Mouse (Mus musculus) myocyte (in vitro differentiated cells): ENCODE data around the gene Rab24. TPM values are rescaled to one million over a fixed set of nuclear protein-coding genes. Genes with fewer than 3 reads are reported as not detected.

ENCODE experiments used
- H3K27me3 ChIP-seq: one replicate; pipeline ENCODE4 v1.6.1; 2011; ENCODE audit not compliant: control insufficient read depth, insufficient read depth, insufficient read length
- H3K36me3 ChIP-seq: one replicate; pipeline ENCODE4 v1.6.1; 2011; ENCODE audit not compliant: control insufficient read depth, insufficient read depth
- H3K4me2 ChIP-seq: one replicate; pipeline ENCODE4 v1.6.1; 2011; ENCODE audit warnings: low read depth, control low read depth
- H3K4me3 ChIP-seq: one replicate; pipeline ENCODE4 v1.5.1; 2011; ENCODE audit warnings: mild to moderate bottlenecking, control low read depth, moderate library complexity
- H3K79me2 ChIP-seq: one replicate; pipeline ENCODE4 v1.6.1; 2011; ENCODE audit not compliant: control insufficient read depth, insufficient read depth
- H3ac ChIP-seq: one replicate; pipeline ENCODE4 v1.6.1; 2011; ENCODE audit not compliant: control insufficient read depth, insufficient read length
- CEBPB ChIP-seq: IDR thresholded peaks from 2 replicates; pipeline ENCODE4 v1.6.1; 2011; ENCODE audit warnings: mild to moderate bottlenecking, moderate library complexity; ENCODE audit not compliant: poor library complexity, insufficient read depth, severe bottlenecking
- E2F4 ChIP-seq: IDR thresholded peaks from one replicate; pipeline ENCODE4 v1.6.1; 2011; ENCODE audit warnings: mild to moderate bottlenecking, control low read depth, moderate library complexity; ENCODE audit not compliant: insufficient read depth
- MAX ChIP-seq: IDR thresholded peaks from one replicate; pipeline ENCODE4 v1.6.1; 2011; ENCODE audit warnings: low read depth, mild to moderate bottlenecking, control low read depth
- MYOD1 ChIP-seq, 3 experiments: IDR thresholded peaks; one replicate each; pipeline ENCODE4 v1.6.1; 2011; ENCODE audit warnings: control low read depth in 2 of 3, low read depth in 2 of 3, mild to moderate bottlenecking in 2 of 3, moderate library complexity in 1 of 3; ENCODE audit not compliant: insufficient read length in 2 of 3, control insufficient read depth in 1 of 3
- MYOG ChIP-seq, 3 experiments: IDR thresholded peaks; one replicate each; pipeline ENCODE4 v1.6.1; 2011; ENCODE audit warnings: control low read depth in 2 of 3, low read depth in 2 of 3, mild to moderate bottlenecking in 2 of 3; ENCODE audit not compliant: insufficient read length in 2 of 3, control insufficient read depth in 1 of 3, insufficient read depth in 1 of 3
- POLR2A ChIP-seq: IDR thresholded peaks from one replicate; pipeline ENCODE4 v1.6.1; 2011; ENCODE audit warnings: low read depth, mild to moderate bottlenecking, control low read depth, moderate library complexity; ENCODE audit not compliant: insufficient read length
- POLR2AphosphoS2 ChIP-seq: IDR thresholded peaks from one replicate; pipeline ENCODE4 v1.6.1; 2011; ENCODE audit warnings: low read depth, control low read depth; ENCODE audit not compliant: insufficient read length
- REST ChIP-seq: IDR thresholded peaks from one replicate; pipeline ENCODE4 v1.6.1; 2011; ENCODE audit warnings: mild to moderate bottlenecking, control low read depth, moderate library complexity; ENCODE audit not compliant: insufficient read depth, insufficient read length
- SRF ChIP-seq: IDR thresholded peaks from one replicate; pipeline ENCODE4 v1.6.1; 2011; ENCODE audit warnings: low read depth; ENCODE audit not compliant: control insufficient read depth, insufficient read length
- TCF12 ChIP-seq: IDR thresholded peaks from one replicate; pipeline ENCODE4 v1.6.1; 2011; ENCODE audit warnings: mild to moderate bottlenecking, control low read depth; ENCODE audit not compliant: poor library complexity, insufficient read depth, severe bottlenecking
- TCF3 ChIP-seq: IDR thresholded peaks from one replicate; pipeline ENCODE4 v1.6.1; 2011; ENCODE audit warnings: low read depth, control low read depth; ENCODE audit not compliant: insufficient read length
- USF1 ChIP-seq: IDR thresholded peaks from one replicate; pipeline ENCODE4 v1.6.1; 2011; ENCODE audit warnings: low read depth, mild to moderate bottlenecking, control low read depth, moderate library complexity
- polyA plus RNA-seq: library from polyadenylated mRNA; unstranded; fragments of >200 nt; fragmentation: generic; extraction: Trizol; gene quantifications from one replicate; pipeline ENCODE4 v1.2.1, GENCODE M21; 2012; ENCODE audit warnings: missing spikeins

Gene Rab24
- 59.8 TPM for polyA plus RNA-seq

DNA sequence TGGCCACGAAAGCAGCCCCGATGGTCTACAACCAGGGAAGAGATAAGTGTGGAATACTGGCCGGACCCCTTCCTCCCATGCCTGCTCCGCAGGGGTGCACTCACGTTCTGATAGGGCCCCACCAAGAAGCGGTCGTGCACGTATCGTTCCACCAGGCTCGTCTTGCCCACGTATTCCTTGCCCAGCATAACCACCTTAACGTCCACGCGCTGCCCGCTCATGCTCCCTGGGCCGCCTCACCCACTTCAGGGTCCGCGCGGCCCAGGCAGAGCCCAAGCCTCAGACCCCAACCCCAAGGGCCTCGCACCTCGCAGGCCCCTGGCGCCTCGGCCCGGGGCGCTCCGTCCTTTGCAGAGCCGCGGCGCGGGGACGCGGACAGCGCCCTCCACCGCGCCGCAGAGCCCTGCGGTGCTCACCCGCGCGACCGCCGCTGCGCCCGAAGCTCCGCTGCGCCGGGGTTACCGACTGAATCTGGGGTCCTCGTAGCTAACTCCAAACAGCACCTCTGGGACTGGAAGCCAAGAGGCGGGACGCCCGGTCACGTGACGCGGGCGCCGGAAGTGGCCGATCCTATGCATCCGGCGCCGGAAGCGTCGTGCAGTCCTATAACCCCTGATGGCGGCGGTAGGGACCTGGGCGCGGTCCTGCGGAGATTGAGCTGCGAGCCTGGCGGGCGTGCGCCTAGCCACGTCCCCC lies at the start of gene Rab24:
Gene Rab24 (minus strand): TSS at position 513 of the 696 bp plus-strand sequence.
- TF ChIP-seq POLR2AphosphoS2 (peak; percentile 89), MAX (no peak), REST (no peak), POLR2A (peak; percentile 96), TCF3 (no peak), MYOG (IDR thresholded peaks at IDR 0.05; ENCODE audit: control insufficient read depth in 1 of 3, insufficient read depth in 1 of 3, insufficient read length in 2 of 3, low read depth in 2 of 3) (no peak), E2F4 (no peak), MYOD1 (IDR thresholded peaks at IDR 0.05; ENCODE audit: control insufficient read depth in 1 of 3, insufficient read length in 2 of 3, low read depth in 2 of 3) (peak in 1 of 3 experiments; percentile 9), SRF (no peak), TCF12 (no peak), USF1 (peak; percentile 96), CEBPB (no peak)
- H3K4me3 ChIP-seq: peak within 1 kb of the TSS; percentile 91
- H3K79me2 ChIP-seq: peaks cover 44% of the 10 kb centered on the region
- peaks cover 8% of the 10 kb centered on the region for H3K36me3 ChIP-seq
- H3K4me2 ChIP-seq: peak within 1 kb of the TSS; percentile 91
- peak within 1 kb of the TSS; percentile 86 for H3ac ChIP-seq
- H3K27me3 ChIP-seq: no peaks in the 10 kb centered on the region

DNA sequence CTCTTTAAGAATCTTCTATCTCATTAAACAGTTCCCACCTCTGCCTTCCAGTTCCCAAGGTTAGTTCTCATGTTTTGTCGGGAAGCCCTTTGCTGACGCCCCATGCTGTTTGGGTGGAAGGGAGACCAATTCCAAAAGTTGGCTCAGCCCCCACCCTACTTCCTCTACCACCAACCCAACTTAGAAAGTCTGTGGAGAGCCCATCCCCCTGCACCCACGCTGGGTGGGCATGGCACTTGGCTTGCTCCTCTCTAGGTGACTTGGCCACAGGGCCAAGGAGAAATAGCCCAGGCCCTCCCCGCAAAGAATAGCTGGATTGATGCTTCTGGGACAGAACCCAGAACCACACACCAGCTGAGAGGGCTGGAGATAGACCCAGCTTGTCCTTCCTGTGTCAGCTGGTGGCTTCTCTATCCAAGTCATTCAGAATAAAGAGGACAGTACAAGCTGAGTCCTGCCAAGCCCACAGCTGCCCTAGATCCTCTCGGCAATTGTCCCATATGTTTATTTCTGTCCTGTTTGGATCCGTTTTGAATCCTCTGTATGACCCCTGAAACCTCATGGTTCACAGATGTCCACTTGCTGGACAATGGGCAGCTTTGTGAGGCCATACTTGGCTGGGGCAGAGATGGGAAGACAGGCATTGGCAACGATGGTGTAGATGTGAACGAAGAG lies 49.4 kb upstream of the Rab24 start:
- peaks cover 19% of the 10 kb centered on the region for H3K27me3 ChIP-seq
- H3K36me3 ChIP-seq: no peaks in the 10 kb centered on the region
- peak; percentile 52 for TF ChIP-seq TCF3
- peak; percentile 29 to 98 (median 83) for TF ChIP-seq MYOG (IDR thresholded peaks at IDR 0.05; ENCODE audit: control insufficient read depth in 1 of 3, insufficient read depth in 1 of 3, insufficient read length in 2 of 3, low read depth in 2 of 3)
- TF ChIP-seq SRF: no peak
- peak; percentile 37 to 83 (median 66) for TF ChIP-seq MYOD1 (IDR thresholded peaks at IDR 0.05; ENCODE audit: control insufficient read depth in 1 of 3, insufficient read length in 2 of 3, low read depth in 2 of 3)
- peak; percentile 70 for TF ChIP-seq TCF12
- no peak for TF ChIP-seq POLR2A
- no peaks in the 10 kb centered on the region for H3K79me2 ChIP-seq
- no peak overlapping the region for H3K4me3 ChIP-seq
- no peak overlapping the region for H3ac ChIP-seq
- peak overlapping the region; percentile 53 for H3K4me2 ChIP-seq

DNA sequence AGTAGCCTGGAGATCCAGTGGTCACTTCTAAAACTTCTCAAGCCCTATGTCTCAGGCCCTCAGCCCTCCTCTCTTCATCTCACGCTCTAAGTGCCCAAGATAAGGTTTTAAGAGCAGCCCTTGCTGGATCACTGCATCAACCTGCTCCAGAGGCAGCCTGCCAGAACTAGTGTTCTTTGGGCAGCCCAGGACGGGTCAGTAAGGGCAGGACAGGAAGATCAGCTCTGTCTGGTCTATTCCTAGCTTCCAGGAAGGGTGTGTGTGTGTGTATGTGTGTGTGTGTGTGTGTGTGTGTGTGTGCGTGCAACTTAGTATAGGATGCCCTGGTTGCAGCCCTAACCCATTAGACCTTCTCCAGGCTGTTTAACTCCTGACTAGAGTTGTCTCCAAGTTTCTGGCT lies 48.5 kb upstream of the Rab24 start:
- peaks cover 22% of the 10 kb centered on the region for H3K27me3 ChIP-seq
- H3K4me3 ChIP-seq: no peak overlapping the region
- H3K36me3 ChIP-seq: no peaks in the 10 kb centered on the region
- no peaks in the 10 kb centered on the region for H3K79me2 ChIP-seq
- H3K4me2 ChIP-seq: peak overlapping the region; percentile 33
- no peak overlapping the region for H3ac ChIP-seq
- TF ChIP-seq POLR2AphosphoS2 (no peak), POLR2A (no peak), TCF12 (no peak), REST (no peak), E2F4 (no peak), SRF (no peak), MAX (no peak), MYOG (IDR thresholded peaks at IDR 0.05; ENCODE audit: control insufficient read depth in 1 of 3, insufficient read depth in 1 of 3, insufficient read length in 2 of 3, low read depth in 2 of 3) (no peak), TCF3 (no peak), CEBPB (no peak), USF1 (no peak), MYOD1 (IDR thresholded peaks at IDR 0.05; ENCODE audit: control insufficient read depth in 1 of 3, insufficient read length in 2 of 3, low read depth in 2 of 3) (no peak)

DNA sequence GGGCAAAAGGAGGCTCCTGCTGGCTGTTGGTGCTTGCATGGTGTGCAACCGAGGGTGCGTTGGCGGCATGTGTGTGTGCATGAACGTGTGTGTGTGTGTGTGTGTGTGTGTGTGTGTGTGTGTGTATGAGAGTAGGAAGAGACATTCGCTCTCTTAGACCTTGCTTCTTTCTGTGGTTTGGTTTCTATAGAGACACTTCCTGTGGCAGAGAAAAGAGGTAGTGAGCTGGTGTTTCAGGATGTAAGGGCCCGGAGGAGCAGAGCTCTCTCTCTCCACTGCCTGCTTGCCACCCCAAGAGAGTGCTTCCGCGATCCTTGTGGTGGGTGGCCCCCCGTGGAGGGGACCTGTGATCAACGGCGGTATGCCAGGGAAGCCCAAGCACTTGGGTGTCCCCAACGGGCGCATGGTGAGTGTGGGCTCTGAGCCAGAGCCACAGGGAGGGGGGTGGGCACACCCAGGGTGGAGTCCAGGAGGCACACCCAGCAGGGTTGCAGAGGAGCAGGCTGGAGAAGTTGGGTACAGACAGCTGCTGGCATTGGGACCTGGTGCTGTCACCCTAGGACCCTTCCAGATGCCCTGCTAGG lies 47.9 kb upstream of the Rab24 start, which contains the start of gene Rgs14:
Gene Rgs14 (plus strand): TSS at position 202 of the 584 bp plus-strand sequence.
- Histone ChIP-seq H3K36me3 (no peaks in the 10 kb centered on the region), H3K4me2 (peak within 1 kb of the TSS; percentile 33), H3K79me2 (no peaks in the 10 kb centered on the region), H3ac (no peak within 1 kb of the TSS), H3K27me3 (peaks cover 26% of the 10 kb centered on the region), H3K4me3 (no peak within 1 kb of the TSS)
- TF ChIP-seq TCF3 (no peak), MYOD1 (IDR thresholded peaks at IDR 0.05; ENCODE audit: control insufficient read depth in 1 of 3, insufficient read length in 2 of 3, low read depth in 2 of 3) (peak in 1 of 3 experiments; percentile 82), MYOG (IDR thresholded peaks at IDR 0.05; ENCODE audit: control insufficient read depth in 1 of 3, insufficient read depth in 1 of 3, insufficient read length in 2 of 3, low read depth in 2 of 3) (peak in 2 of 3 experiments; percentile 55 to 89), TCF12 (peak; percentile 24)
